Mouse (Mus musculus): ENCODE results near the gene Arhgef18.

GRCm38 (mm10) chr8:3395246-3395645 lies 2.4 kb downstream of the Arhgef18 start:
- TF ChIP-seq POLR2A (IDR thresholded peaks at IDR 0.05; ENCODE audit: insufficient read depth, low read depth, low read length) (no peak), CTCF (IDR thresholded peaks at IDR 0.05; ENCODE audit: insufficient read depth, low read depth, low read length) (no peak)
